Mouse (Mus musculus) myocyte (in vitro differentiated cells): Measurements from ENCODE around the gene Pmvk.

ENCODE experiments used
- E2F4 ChIP-seq: IDR thresholded peaks from one replicate; pipeline ENCODE4 v1.6.1; 2011; ENCODE audit warnings: mild to moderate bottlenecking, control low read depth, moderate library complexity; ENCODE audit not compliant: insufficient read depth
- MAX ChIP-seq: IDR thresholded peaks from one replicate; pipeline ENCODE4 v1.6.1; 2011; ENCODE audit warnings: low read depth, mild to moderate bottlenecking, control low read depth
- MYOD1 ChIP-seq, 3 experiments: IDR thresholded peaks; one replicate each; pipeline ENCODE4 v1.6.1; 2011; ENCODE audit warnings: control low read depth in 2 of 3, low read depth in 2 of 3, mild to moderate bottlenecking in 2 of 3, moderate library complexity in 1 of 3; ENCODE audit not compliant: insufficient read length in 2 of 3, control insufficient read depth in 1 of 3
- MYOG ChIP-seq, 3 experiments: IDR thresholded peaks; one replicate each; pipeline ENCODE4 v1.6.1; 2011; ENCODE audit warnings: control low read depth in 2 of 3, low read depth in 2 of 3, mild to moderate bottlenecking in 2 of 3; ENCODE audit not compliant: insufficient read length in 2 of 3, control insufficient read depth in 1 of 3, insufficient read depth in 1 of 3
- POLR2A ChIP-seq: IDR thresholded peaks from one replicate; pipeline ENCODE4 v1.6.1; 2011; ENCODE audit warnings: low read depth, mild to moderate bottlenecking, control low read depth, moderate library complexity; ENCODE audit not compliant: insufficient read length
- REST ChIP-seq: IDR thresholded peaks from one replicate; pipeline ENCODE4 v1.6.1; 2011; ENCODE audit warnings: mild to moderate bottlenecking, control low read depth, moderate library complexity; ENCODE audit not compliant: insufficient read depth, insufficient read length
- TCF12 ChIP-seq: IDR thresholded peaks from one replicate; pipeline ENCODE4 v1.6.1; 2011; ENCODE audit warnings: mild to moderate bottlenecking, control low read depth; ENCODE audit not compliant: poor library complexity, insufficient read depth, severe bottlenecking
- USF1 ChIP-seq: IDR thresholded peaks from one replicate; pipeline ENCODE4 v1.6.1; 2011; ENCODE audit warnings: low read depth, mild to moderate bottlenecking, control low read depth, moderate library complexity

GRCm38 (mm10) chr3:89451916-89452315 lies 2.4 kb upstream of the Pmvk start:
- TF ChIP-seq POLR2A = no peak
- no peak for TF ChIP-seq MYOD1 (IDR thresholded peaks at IDR 0.05; ENCODE audit: control insufficient read depth in 1 of 3, insufficient read length in 2 of 3, low read depth in 2 of 3)
- no peak for TF ChIP-seq REST
- no peak for TF ChIP-seq MAX
- TF ChIP-seq E2F4 = no peak
- TF ChIP-seq MYOG (IDR thresholded peaks at IDR 0.05; ENCODE audit: control insufficient read depth in 1 of 3, insufficient read depth in 1 of 3, insufficient read length in 2 of 3, low read depth in 2 of 3) = no peak
- TF ChIP-seq USF1 = no peak
- TF ChIP-seq TCF12 = no peak
